Mouse (Mus musculus) ES-E14 (cell line): ENCODE results near the gene Mrgpra3. TPM values are rescaled to one million over a fixed set of nuclear protein-coding genes. Genes with fewer than 3 reads are reported as not detected.

Source experiments
- DNase-seq: peaks from one replicate; pipeline ENCODE4 v3.0.0-alpha.2; 2013; ENCODE audit warnings: low read depth, low spot score
- H3K27ac ChIP-seq: 2 replicates; pipeline ENCODE4 v1.5.1; 2012; ENCODE audit warnings: low read depth, mild to moderate bottlenecking, low read length, moderate library complexity, mixed read lengths; ENCODE audit not compliant: poor library complexity, insufficient read depth, severe bottlenecking
- H3K36me3 ChIP-seq: 2 replicates; pipeline ENCODE4 v1.6.1; 2012; ENCODE audit warnings: mild to moderate bottlenecking, low read length, moderate library complexity, mixed read lengths; ENCODE audit not compliant: control insufficient read depth, poor library complexity, insufficient read depth, severe bottlenecking
- H3K4me1 ChIP-seq, 2 experiments: fragments of 150-350 bp in 1 of 2; sonication (generic) in 1 of 2; 2 replicates each; pipeline ENCODE4 v1.6.1; 2012; ENCODE audit warnings: low read length in 2 of 2, mild to moderate bottlenecking in 1 of 2, mixed read lengths in 1 of 2; ENCODE audit not compliant: control insufficient read depth in 2 of 2, insufficient read depth in 2 of 2, poor library complexity in 1 of 2
- H3K4me3 ChIP-seq, 2 experiments: fragments of 150-350 bp in 1 of 2; sonication (generic) in 1 of 2; 2 replicates each; pipeline ENCODE4 v1.5.1; 2012; ENCODE audit warnings: low read length in 2 of 2, low read depth in 1 of 2, mild to moderate bottlenecking in 1 of 2, mixed read lengths in 1 of 2; ENCODE audit not compliant: insufficient read depth in 1 of 2, poor library complexity in 1 of 2, severe bottlenecking in 1 of 2
- H3K9ac ChIP-seq: 2 replicates; pipeline ENCODE4 v1.6.1; 2012; ENCODE audit warnings: low read depth, mild to moderate bottlenecking, low read length, mixed read lengths; ENCODE audit not compliant: poor library complexity, insufficient read depth, severe bottlenecking
- H3K9me3 ChIP-seq: fragments of 150-350 bp; sonication (generic); 2 replicates; pipeline ENCODE4 v1.6.1; 2012; ENCODE audit warnings: low read depth, mild to moderate bottlenecking, low read length; ENCODE audit not compliant: control insufficient read depth, insufficient read depth
- MAFK ChIP-seq: IDR thresholded peaks from 2 replicates; pipeline ENCODE4 v1.6.1; 2014; ENCODE audit warnings: mild to moderate bottlenecking, low read depth, low read length, inconsistent platforms; ENCODE audit not compliant: insufficient read depth
- in situ Hi-C, 2 experiments: fragments of 600-800 bp; cut with MboI; formaldehyde crosslinking; loops; one replicate each; pipeline ENCODE4 v1.15.1; 2025; ENCODE audit warnings: low sequenced_read_pairs in 2 of 2, inconsistent platforms in 1 of 2; ENCODE audit not compliant: unreplicated experiment in 2 of 2
- total RNA-seq: library from RNA; depleted of rRNA; stranded (reverse); fragments of 300-350 nt; gene quantifications from 2 replicates; pipeline ENCODE4 v1.2.3, GENCODE M21; 2012; rRNA removed

The Mrgpra3 gene
- total RNA-seq = not detected in 2 replicates

DNA sequence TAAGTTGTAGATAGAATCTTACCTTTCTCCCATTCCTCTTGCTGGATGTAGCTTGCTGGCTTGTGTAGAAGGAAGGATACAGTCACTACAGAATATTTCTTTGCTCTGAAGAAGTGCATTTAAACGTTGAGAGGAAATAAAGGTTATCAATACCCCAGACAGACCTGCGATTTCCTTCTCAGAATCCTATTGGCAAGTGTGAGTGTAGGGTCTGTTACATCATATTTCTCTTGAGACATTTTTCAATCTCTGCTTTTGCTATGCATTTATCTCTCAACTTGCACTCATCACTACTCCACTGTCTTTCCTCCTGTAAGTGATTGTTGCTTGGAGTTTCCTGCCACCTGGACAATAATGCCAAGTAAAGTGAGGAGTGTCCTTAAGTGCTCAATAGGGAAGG, at the start of gene Mrgpra3:
Gene Mrgpra3 (minus strand): TSS at position 101 of the 400 bp plus-strand sequence.
- TF ChIP-seq MAFK = no peak
- DNase-seq = no peak
- H3K36me3 ChIP-seq = no peaks in the 10 kb centered on the region
- no peak within 1 kb of the TSS for H3K4me3 ChIP-seq
- no peaks in the 10 kb centered on the region for H3K4me1 ChIP-seq
- no peak within 1 kb of the TSS for H3K27ac ChIP-seq
- in situ Hi-C loops = loop anchor here (25.0 kb wide), 1 partner anchor 336 kb away; no protein-coding TSS in a partner anchor
- no peak within 1 kb of the TSS for H3K9ac ChIP-seq
- no peaks in the 10 kb centered on the region for H3K9me3 ChIP-seq

Other genes with a start within 250 kb of the Mrgpra3 start
- not detected in 2 replicates for gene Mrgpra1, start 247.1 kb downstream of the Mrgpra3 start, total RNA-seq
- gene Mrgpra2a, start 149.2 kb downstream of the Mrgpra3 start, total RNA-seq = not detected in 2 replicates
- gene Mrgpra2b, start 72.5 kb downstream of the Mrgpra3 start, total RNA-seq = not detected in 2 replicates